Mouse (Mus musculus) embryonic facial prominence, embryonic 10.5 days (tissue): ENCODE data around the gene BC067074. TPM values are rescaled to one million over a fixed set of nuclear protein-coding genes. Genes with fewer than 3 reads are reported as not detected.

Experiments
- DNase-seq: peaks from one replicate; pipeline ENCODE4 v3.0.0-alpha.2; 2017; ENCODE audit warnings: low spot score
- H3K27ac ChIP-seq: fragments of 300-500 bp; sonication (generic); replicated peaks from 2 replicates; pipeline ENCODE4 v1.5.1; 2016; ENCODE audit warnings: mild to moderate bottlenecking
- H3K27me3 ChIP-seq: fragments of 300-500 bp; sonication (generic); replicated peaks from 2 replicates; pipeline ENCODE4 v1.6.1; 2016; ENCODE audit warnings: low read depth, mild to moderate bottlenecking; ENCODE audit not compliant: poor library complexity, severe bottlenecking
- H3K36me3 ChIP-seq: fragments of 300-500 bp; sonication (generic); replicated peaks from 2 replicates; pipeline ENCODE4 v1.6.1; 2016; ENCODE audit warnings: mild to moderate bottlenecking, moderate library complexity
- H3K4me1 ChIP-seq: fragments of 300-500 bp; sonication (generic); 2 replicates; pipeline ENCODE4 v1.6.1; 2016
- H3K4me3 ChIP-seq: fragments of 300-500 bp; sonication (generic); 2 replicates; pipeline ENCODE4 v1.5.1; 2016; ENCODE audit warnings: mild to moderate bottlenecking, moderate library complexity
- H3K9me3 ChIP-seq: fragments of 300-500 bp; sonication (generic); 2 replicates; pipeline ENCODE4 v1.6.1; 2016; ENCODE audit warnings: mild to moderate bottlenecking
- WGBS: fragments of 180-500 bp; shearing (Covaris S2); methylation state at CpG from one replicate; pipeline ENCODE4 v1.1.7; 2016; 5-methylcytosine and 5-hydroxymethylcytosine counted together
- polyA plus RNA-seq: library from polyadenylated mRNA; unstranded; fragments of >200 nt; fragmentation: Nextera tagmentation; extraction: Ambion mirVana; gene quantifications from 2 replicates; pipeline ENCODE4 v1.2.1, GENCODE M21; 2016

BC067074 gene
- polyA plus RNA-seq, 1 experiment from 2014 or later: 3.3 TPM

GRCm38 (mm10) chr13:113425907-113426306, 132.9 kb downstream of the BC067074 start:
- no peak overlapping the region for H3K4me3 ChIP-seq
- H3K4me1 ChIP-seq: no peaks in the 10 kb centered on the region
- H3K36me3 ChIP-seq: no peaks in the 10 kb centered on the region
- no peaks in the 10 kb centered on the region for H3K9me3 ChIP-seq
- H3K27ac ChIP-seq: no peak overlapping the region
- 95% methylated on average over 4 of the region's 4 CpGs for WGBS
- DNase-seq: no peak
- no peaks in the 10 kb centered on the region for H3K27me3 ChIP-seq

Other genes starting within 250 kb of the BC067074 start
- gene Gpx8, start 246.7 kb upstream of the BC067074 start, polyA plus RNA-seq: 90.2 and 98.3 TPM in 2 replicates
- gene Gzma, start 192.2 kb upstream of the BC067074 start, polyA plus RNA-seq: not detected in 2 replicates
- 2.5 and 2.6 TPM in 2 replicates for gene Esm1, start 83.5 kb upstream of the BC067074 start, polyA plus RNA-seq
- not detected in 2 replicates for gene Gzmk, start 67.3 kb upstream of the BC067074 start, polyA plus RNA-seq